Mouse (Mus musculus) stomach, embryonic 16.5 days (tissue): ENCODE results near the gene Metrnl. TPM values are rescaled to one million over a fixed set of nuclear protein-coding genes. Genes with fewer than 3 reads are reported as not detected.

Experiments used
- ATAC-seq: fragments of 200-750 bp; cut with Nextera tagmentation; 2 replicates; pipeline ENCODE4 v1.8.0; 2017; ENCODE audit warnings: moderate number of reproducible peaks, moderate TSS enrichment; ENCODE audit not compliant: insufficient read depth, low FRiP score
- H3K27ac ChIP-seq: fragments of 300-500 bp; sonication (generic); 2 replicates; pipeline ENCODE4 v1.5.1; 2014; ENCODE audit warnings: low read length
- H3K27me3 ChIP-seq: fragments of 300-500 bp; sonication (generic); 2 replicates; pipeline ENCODE4 v1.6.1; 2014; ENCODE audit warnings: low read length, control low read depth, mixed read lengths; ENCODE audit not compliant: control insufficient read depth, insufficient read depth
- H3K36me3 ChIP-seq: fragments of 300-500 bp; sonication (generic); 2 replicates; pipeline ENCODE4 v1.6.1; 2014; ENCODE audit warnings: low read length; ENCODE audit not compliant: control insufficient read depth, insufficient read depth
- H3K4me1 ChIP-seq: fragments of 300-500 bp; sonication (generic); 2 replicates; pipeline ENCODE4 v1.6.1; 2014; ENCODE audit warnings: low read length, control low read depth, mixed read lengths; ENCODE audit not compliant: control insufficient read depth, insufficient read depth
- H3K4me2 ChIP-seq: fragments of 300-500 bp; sonication (generic); 2 replicates; pipeline ENCODE4 v1.6.1; 2014; ENCODE audit warnings: low read depth, low read length, mixed read lengths
- H3K4me3 ChIP-seq: fragments of 300-500 bp; sonication (generic); replicated peaks from 2 replicates; pipeline ENCODE4 v1.5.1; 2014; ENCODE audit warnings: mild to moderate bottlenecking, low read length
- H3K9ac ChIP-seq: fragments of 300-500 bp; sonication (generic); 2 replicates; pipeline ENCODE4 v1.6.1; 2014; ENCODE audit warnings: low read length
- H3K9me3 ChIP-seq: fragments of 300-500 bp; sonication (generic); replicated peaks from 2 replicates; pipeline ENCODE4 v1.6.1; 2016; ENCODE audit warnings: low read length, control low read depth; ENCODE audit not compliant: control insufficient read depth
- WGBS: fragments of 180-500 bp; shearing (Covaris S2); extraction: QIAGEN DNeasy Blood & Tissue Kit; methylation state at CpG from one replicate; pipeline ENCODE4 v1.1.7; 2014; 5-methylcytosine and 5-hydroxymethylcytosine counted together
- polyA plus RNA-seq: library from polyadenylated mRNA; unstranded; fragments of >200 nt; fragmentation: Nextera tagmentation; extraction: Ambion mirVana; gene quantifications from 2 replicates; pipeline ENCODE4 v1.2.1, GENCODE M21; 2015

The Metrnl gene
- polyA plus RNA-seq, 1 experiment from 2014 or later: 38.5 TPM

GRCm38 (mm10) chr11:121713569-121713968 is 12.2 kb downstream of the Metrnl start:
- Histone ChIP-seq H3K4me3 (no peak overlapping the region), H3K4me2 (0 out of 2 replicates have a peak overlapping the region, but pooled peaks have one; percentile 26), H3K4me1 (peaks cover 34% of the 10 kb centered on the region), H3K9me3 (no peaks in the 10 kb centered on the region), H3K36me3 (0 out of 2 replicates have a peak, but pooled peaks cover 6% of the 10 kb centered on the region), H3K27me3 (no peaks in the 10 kb centered on the region), H3K9ac (no peak overlapping the region), H3K27ac (peak overlapping the region; percentile 84)
- 71% methylated on average over 2 of the region's 2 CpGs for WGBS
- no peak for ATAC-seq

GRCm38 (mm10) chr11:121714745-121715485 is 13.6 kb downstream of the Metrnl start:
- no peak overlapping the region for H3K4me3 ChIP-seq
- 65% methylated on average over 2 of the region's 2 CpGs for WGBS
- no peak overlapping the region for H3K4me2 ChIP-seq
- H3K27ac ChIP-seq: peak overlapping the region; percentile 84
- no peaks in the 10 kb centered on the region for H3K27me3 ChIP-seq
- 0 out of 2 replicates have a peak, but pooled peaks cover 6% of the 10 kb centered on the region for H3K36me3 ChIP-seq
- peak; percentile 43 for ATAC-seq
- no peak overlapping the region for H3K9ac ChIP-seq
- H3K4me1 ChIP-seq: peaks cover 34% of the 10 kb centered on the region
- H3K9me3 ChIP-seq: no peaks in the 10 kb centered on the region

DNA sequence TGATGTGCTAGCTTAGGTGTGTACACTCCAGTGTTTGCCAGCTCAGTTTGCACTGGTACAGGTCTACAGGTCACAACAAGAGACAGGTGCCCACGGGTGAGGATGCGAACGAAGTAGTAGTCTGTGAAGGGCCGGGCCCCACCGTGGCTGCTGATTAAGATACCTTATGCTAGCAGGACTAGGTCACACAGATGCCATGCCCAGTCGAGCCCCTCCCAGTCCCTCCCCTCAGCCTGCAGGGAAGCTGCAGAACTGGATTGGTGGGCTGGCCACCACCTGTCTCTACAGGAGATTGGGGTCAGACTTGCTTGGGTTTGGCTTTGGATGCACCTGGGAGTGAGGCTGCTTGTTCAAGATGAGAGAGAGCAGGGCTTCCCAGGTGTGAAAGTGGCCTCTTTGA is 16.4 kb downstream of the Metrnl start:
- peaks cover 27% of the 10 kb centered on the region for H3K4me1 ChIP-seq
- no peak overlapping the region for H3K4me3 ChIP-seq
- no peak overlapping the region for H3K9ac ChIP-seq
- H3K4me2 ChIP-seq: no peak overlapping the region
- H3K27ac ChIP-seq: peak overlapping the region; percentile 77
- 42% methylated on average over 6 of the region's 6 CpGs for WGBS
- no peaks in the 10 kb centered on the region for H3K27me3 ChIP-seq
- 0 out of 2 replicates have a peak, but pooled peaks cover 6% of the 10 kb centered on the region for H3K36me3 ChIP-seq
- peak; percentile 74 for ATAC-seq
- no peaks in the 10 kb centered on the region for H3K9me3 ChIP-seq

GRCm38 (mm10) chr11:121720752-121721151 is 19.4 kb downstream of the Metrnl start:
- Histone ChIP-seq H3K4me3 (no peak overlapping the region), H3K9ac (no peak overlapping the region), H3K36me3 (0 out of 2 replicates have a peak, but pooled peaks cover 5% of the 10 kb centered on the region), H3K27me3 (no peaks in the 10 kb centered on the region), H3K9me3 (no peaks in the 10 kb centered on the region), H3K4me1 (peaks cover 5% of the 10 kb centered on the region; the same call in 1 of the 2 replicates), H3K4me2 (no peak overlapping the region), H3K27ac (no peak overlapping the region)
- ATAC-seq: no peak
- WGBS: 80% methylated on average over 3 of the region's 3 CpGs

GRCm38 (mm10) chr11:121722434-121722833 is 21.1 kb downstream of the Metrnl start:
- Histone ChIP-seq H3K4me1 (peaks cover 5% of the 10 kb centered on the region; the same call in 1 of the 2 replicates), H3K9ac (no peak overlapping the region), H3K4me2 (no peak overlapping the region), H3K36me3 (no peaks in the 10 kb centered on the region), H3K27ac (no peak overlapping the region), H3K27me3 (no peaks in the 10 kb centered on the region), H3K4me3 (no peak overlapping the region), H3K9me3 (no peaks in the 10 kb centered on the region)
- no peak for ATAC-seq
- WGBS: 77% methylated on average over 2 of the region's 2 CpGs

GRCm38 (mm10) chr11:121726625-121727024 is 25.3 kb downstream of the Metrnl start:
- no peak for ATAC-seq
- Histone ChIP-seq H3K27ac (no peak overlapping the region), H3K9ac (no peak overlapping the region), H3K36me3 (no peaks in the 10 kb centered on the region), H3K4me2 (no peak overlapping the region), H3K9me3 (no peaks in the 10 kb centered on the region), H3K4me1 (no peaks in the 10 kb centered on the region), H3K27me3 (no peaks in the 10 kb centered on the region), H3K4me3 (no peak overlapping the region)
- WGBS: 84% methylated on average over 2 of the region's 2 CpGs

DNA sequence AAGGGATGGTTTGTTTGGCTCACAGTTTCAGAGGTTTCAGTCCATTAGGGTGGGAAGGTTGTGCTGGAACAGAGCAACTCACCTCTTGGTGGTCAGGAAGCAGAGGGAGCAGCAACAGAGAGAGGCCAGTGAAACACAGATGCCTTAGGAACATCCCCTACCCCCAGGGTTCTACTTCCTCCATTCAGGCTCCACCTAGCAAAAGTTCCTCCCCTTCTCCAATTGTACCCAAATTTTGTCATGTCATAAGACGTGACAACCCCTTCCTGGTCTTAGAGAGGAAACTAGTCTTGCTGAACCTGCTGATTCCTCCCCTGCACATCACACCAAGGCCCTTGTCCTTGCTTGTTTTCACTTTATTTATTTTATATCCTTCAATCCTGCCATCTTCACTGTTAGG is 32.8 kb downstream of the Metrnl start:
- Histone ChIP-seq H3K9me3 (no peaks in the 10 kb centered on the region), H3K9ac (no peak overlapping the region), H3K36me3 (no peaks in the 10 kb centered on the region), H3K27ac (no peak overlapping the region), H3K4me1 (no peaks in the 10 kb centered on the region), H3K27me3 (no peaks in the 10 kb centered on the region), H3K4me3 (no peak overlapping the region), H3K4me2 (no peak overlapping the region)
- 68% methylated on average over 1 of the region's 1 CpGs for WGBS
- no peak for ATAC-seq

DNA sequence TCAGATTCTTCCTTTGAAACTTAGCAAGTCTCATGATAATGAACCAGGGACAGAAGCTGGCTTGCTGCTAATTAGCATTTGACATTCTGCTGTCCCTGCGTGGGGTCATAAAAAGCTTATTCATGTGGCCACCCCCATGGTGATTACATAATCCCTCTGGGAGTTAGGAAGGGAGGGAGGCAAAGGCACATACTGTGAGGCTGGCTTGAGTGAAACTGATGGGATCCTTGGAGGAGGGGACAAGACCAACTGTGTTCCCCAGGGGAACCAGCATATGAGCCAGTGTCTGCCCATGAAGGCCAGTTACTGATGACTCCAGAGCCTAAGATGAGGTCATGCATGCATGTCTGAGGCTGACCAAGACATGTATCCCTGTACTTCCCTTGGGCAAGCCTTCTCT is 33.5 kb downstream of the Metrnl start:
- Histone ChIP-seq H3K36me3 (no peaks in the 10 kb centered on the region), H3K4me1 (no peaks in the 10 kb centered on the region), H3K9me3 (no peaks in the 10 kb centered on the region), H3K9ac (no peak overlapping the region), H3K4me2 (no peak overlapping the region), H3K4me3 (no peak overlapping the region), H3K27ac (no peak overlapping the region), H3K27me3 (no peaks in the 10 kb centered on the region)
- no peak for ATAC-seq
- 35% methylated on average over 1 of the region's 1 CpGs for WGBS

GRCm38 (mm10) chr11:121738616-121739015 is 37.3 kb downstream of the Metrnl start:
- Histone ChIP-seq H3K27ac (no peak overlapping the region), H3K4me2 (no peak overlapping the region), H3K36me3 (no peaks in the 10 kb centered on the region), H3K9ac (no peak overlapping the region), H3K27me3 (no peaks in the 10 kb centered on the region), H3K4me1 (peaks cover 8% of the 10 kb centered on the region), H3K4me3 (no peak overlapping the region), H3K9me3 (no peaks in the 10 kb centered on the region)
- no peak for ATAC-seq
- WGBS: 55% methylated on average over 3 of the region's 3 CpGs
